23 mouse cellular contexts compared by ENCODE assay signal in the genomic region with DNA sequence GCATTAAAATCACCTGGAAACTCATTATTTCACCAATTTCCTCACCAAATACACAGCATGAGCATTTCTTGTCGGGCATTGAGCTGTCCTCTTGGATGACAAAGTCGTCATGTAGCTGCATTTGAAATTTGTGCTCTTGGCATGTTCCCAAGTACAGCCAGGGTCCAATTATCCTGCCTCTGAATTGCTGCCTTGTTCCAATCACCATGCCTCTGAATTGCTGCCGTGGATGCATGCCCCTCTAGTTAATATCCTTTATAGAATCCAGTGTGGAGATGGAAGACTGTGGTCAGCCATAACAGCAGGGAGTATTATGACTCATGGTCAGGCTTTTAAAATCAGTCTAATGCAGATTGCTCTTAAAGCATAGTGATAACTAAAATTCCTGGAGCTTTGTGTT. TPM values are rescaled to one million over a fixed set of nuclear protein-coding genes. Genes with fewer than 3 reads are reported as not detected.
A peak's percentile ranks its signal among the peaks of the same experiment; 100 is the strongest.
DNase-seq lines count a peak whose midpoint lies in the region; ATAC-seq and TF ChIP-seq lines count a peak whose summit lies in the region.
"Had no signal": no experiment of that assay in that cellular context is flagged by ENCODE, and none has a peak within 500 bp of the region (broad histone marks: within the 10 kb centered on the region; RNA-seq: fewer than 3 reads in every experiment).

No protein-coding gene starts in this region.

- TF ChIP-seq CTCF in Patski (IDR thresholded peaks at IDR 0.05), result no peak

- ATAC-seq in Patski, result no peak
- ATAC-seq: liver, embryonic 12.5 days had no signal

- in situ Hi-C loops in Patski (cut with MboI; ENCODE audit: low pct_unique_long_range_greater_than_20kb), result no loop called here

- POLR2A ChIA-PET in Patski (lab: Charles Lee), result no interaction called here

- CTCF ChIA-PET in Patski (lab: Charles Lee), result interaction anchor here (1.3 kb wide), 1 partner anchor 18 kb away, joined by 3 read pairs; no protein-coding TSS in a partner anchor

- H3K27me3 ChIP-seq in Patski, result no peaks in the 10 kb centered on the region
- H3K27me3 ChIP-seq: embryonic facial prominence, embryonic 13.5 days; liver, embryonic 12.5 days; lung, embryonic 15.5 days had no signal

- peak; percentile 55 for DNase-seq in left cerebral cortex, postnatal 4 days
- DNase-seq in left cerebral cortex, postnatal 36 days (ENCODE audit: low spot score in 2 of 2), result no peak
- DNase-seq in MN1 (ENCODE audit: low spot score) (peak; percentile 29), Patski (ENCODE audit: low read depth, low spot score) (peak; percentile 31)
- DNase-seq in forelimb bud, embryonic 11.5 days (ENCODE audit: low read depth, low spot score), result peak; percentile 28
- DNase-seq in right cerebral cortex, postnatal 4 days, result no peak
- no peak for DNase-seq in gastrocnemius, postnatal 36 days
- DNase-seq: adrenal gland, adult 8-10 months; cerebellum, adult 11 months; kidney, adult 18-20 months; kidney, postnatal 14 days; right cerebral cortex, adult 18-20 months; thymus, postnatal 25 days had no signal

- intact Hi-C loops in left cerebral cortex, postnatal 4 days (cut with DNase I), result no loop called here
- intact Hi-C loops in left cerebral cortex, postnatal 36 days (cut with DNase I), result no loop called here
- intact Hi-C loops in gastrocnemius, postnatal 36 days (cut with DNase I), result no loop called here

RNA-seq across cellular contexts. Expression of a gene that starts 36.9 kb away (rescaled TPM):
- 1 to 10 TPM; 5.9 to 7.4 TPM for total RNA-seq in left cerebral cortex, postnatal 4 days (2021)
- total RNA-seq in left cerebral cortex, postnatal 36 days (2021), result 10 to 100 TPM; 18.7 to 33.6 TPM
- polyA plus RNA-seq in Patski (2021), result not detected
- total RNA-seq in gastrocnemius, postnatal 36 days (2021), result not detected
- total RNA-seq: common myeloid progenitor, adult 5-6 weeks; ES-E14; gastrocnemius, adult 8-10 months; heart, adult 8-10 months; neutrophil, adult 5-6 weeks had no signal
- polyA plus RNA-seq: limb, embryonic 11.5 days; spleen, adult 2 months had no signal

Comparison
In these comparisons a context has a peak if more than half of its experiments do, and no peak if none do; other contexts are left out.
1. DNase-seq: peak in left cerebral cortex, postnatal 4 days (single experiment), MN1 (single experiment), Patski (single experiment) and forelimb bud, embryonic 11.5 days (single experiment); none in left cerebral cortex, postnatal 36 days (0 of 2), right cerebral cortex, postnatal 4 days (single experiment) and gastrocnemius, postnatal 36 days (0 of 2).
2. RNA of a gene that starts 36.9 kb away (total RNA-seq): 18.7 to 33.6 TPM in left cerebral cortex, postnatal 36 days and 5.9 to 7.4 TPM in left cerebral cortex, postnatal 4 days; not detected in gastrocnemius, postnatal 36 days; every median in the first group is over 4 times any median in the second.